Mouse (Mus musculus) G1E (cell line): ENCODE data around the gene Gpsm3.

Source experiments
- CTCF ChIP-seq: IDR thresholded peaks from 2 replicates; pipeline ENCODE4 v1.5.1; 2012; ENCODE audit warnings: low read depth, low read length, inconsistent platforms, mixed read lengths
- GATA1 ChIP-seq: IDR thresholded peaks from 2 replicates; pipeline ENCODE4 v1.6.1; 2012; ENCODE audit warnings: borderline replicate concordance, low read length, inconsistent platforms, mixed read lengths
- GATA2 ChIP-seq: IDR thresholded peaks from 2 replicates; pipeline ENCODE4 v1.6.1; 2012; ENCODE audit warnings: low read depth, low read length, inconsistent platforms, borderline replicate concordance

DNA sequence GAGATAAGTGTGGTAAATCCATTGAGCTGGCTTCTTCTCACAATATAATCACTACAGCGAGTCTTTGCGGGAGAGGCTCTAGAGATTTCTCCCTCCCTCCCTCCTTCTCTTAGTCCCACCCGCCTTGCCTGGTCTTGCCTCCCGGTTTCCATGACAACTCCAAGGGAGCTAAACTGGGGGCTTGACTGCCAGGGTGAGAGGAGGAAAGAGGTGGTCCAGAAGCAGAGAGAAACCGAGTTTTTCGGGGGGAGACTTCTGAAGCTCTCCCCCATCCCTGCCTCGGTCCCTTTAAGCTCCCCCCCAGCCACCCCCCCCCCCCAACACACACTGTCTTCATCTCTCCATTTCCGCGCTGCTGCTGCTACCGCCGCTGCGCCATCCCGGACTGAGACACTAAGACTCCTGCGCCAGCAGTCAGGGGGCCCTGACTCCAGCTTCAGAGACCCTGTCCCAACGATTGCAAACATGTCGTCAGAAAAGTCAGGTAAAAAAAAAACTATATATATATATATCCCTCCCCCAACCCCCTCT lies 39.7 kb downstream of the Gpsm3 start, which contains the start of gene Prrt1:
- TF ChIP-seq CTCF, result no peak
- no peak for TF ChIP-seq GATA1
- TF ChIP-seq GATA2, result no peak
